Mouse (Mus musculus) bone marrow, adult 2 months (tissue): ENCODE results near the gene Jph3.

Source experiments
- CTCF ChIP-seq: fragments of 200-500 bp; IDR thresholded peaks from 2 replicates; pipeline ENCODE4 v1.5.1; 2011; ENCODE audit warnings: low read length, control low read depth; ENCODE audit not compliant: control insufficient read depth, insufficient read depth
- POLR2A ChIP-seq: fragments of 200-500 bp; IDR thresholded peaks from 2 replicates; pipeline ENCODE4 v1.6.1; 2011; ENCODE audit warnings: low read depth, mild to moderate bottlenecking, control low read depth, low read length, borderline replicate concordance; ENCODE audit not compliant: control insufficient read depth

DNA sequence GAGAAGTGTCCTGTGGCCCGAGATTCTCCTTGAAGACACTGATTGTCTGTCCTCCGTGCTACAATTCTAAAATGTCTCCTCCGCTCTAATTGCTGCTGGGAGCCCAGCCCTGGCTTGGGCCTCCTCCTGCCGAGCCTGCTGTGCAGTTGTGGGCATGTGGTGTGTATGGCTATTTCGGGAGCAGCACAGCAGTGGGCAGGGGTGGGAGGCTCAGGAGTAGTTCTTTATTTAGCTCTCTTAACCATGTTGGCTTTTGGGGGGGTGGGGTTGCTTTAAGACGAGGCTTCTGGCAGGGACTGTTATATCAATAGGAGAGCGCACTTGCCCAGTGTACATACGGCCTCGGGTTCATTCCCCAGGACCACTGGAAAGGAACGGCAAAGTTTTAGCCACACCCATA lies 57.1 kb downstream of the Jph3 start:
- TF ChIP-seq CTCF, result no peak
- TF ChIP-seq POLR2A, result no peak
